Mouse (Mus musculus) G1E (cell line): ENCODE data around the gene Pou2f2.
"Not testable (repeated sequence)": the region's sequence is repeated elsewhere in the genome, so short reads cannot be mapped to it uniquely, and the experiment has no call there.

Experiments
- CTCF ChIP-seq: IDR thresholded peaks from 2 replicates; pipeline ENCODE4 v1.5.1; 2012; ENCODE audit warnings: low read depth, low read length, inconsistent platforms, mixed read lengths
- GATA1 ChIP-seq: IDR thresholded peaks from 2 replicates; pipeline ENCODE4 v1.6.1; 2012; ENCODE audit warnings: borderline replicate concordance, low read length, inconsistent platforms, mixed read lengths

- not testable (repeated sequence) for TF ChIP-seq CTCF, GATA1
These were observed 134.9 kb downstream of the Pou2f2 start for GRCm38 (mm10) chr7:25044599-25044998.
